Mouse (Mus musculus) kidney, adult 18-20 months (tissue): ENCODE measurements around the gene Olfr430.
A peak's percentile ranks its signal among the peaks of the same experiment; 100 is the strongest.
"Not testable (repeated sequence)": the region's sequence is repeated elsewhere in the genome, so short reads cannot be mapped to it uniquely, and the experiment has no call there.

ENCODE experiments used
- DNase-seq: peaks from one replicate; pipeline ENCODE4 v3.0.0; 2021

Olfr430 gene

GRCm38 (mm10) chr1:174066305-174066704 lies at the start of gene Olfr430:
Olfr430 (plus strand) TSS chr1:174066605.
- no peak for DNase-seq

DNA sequence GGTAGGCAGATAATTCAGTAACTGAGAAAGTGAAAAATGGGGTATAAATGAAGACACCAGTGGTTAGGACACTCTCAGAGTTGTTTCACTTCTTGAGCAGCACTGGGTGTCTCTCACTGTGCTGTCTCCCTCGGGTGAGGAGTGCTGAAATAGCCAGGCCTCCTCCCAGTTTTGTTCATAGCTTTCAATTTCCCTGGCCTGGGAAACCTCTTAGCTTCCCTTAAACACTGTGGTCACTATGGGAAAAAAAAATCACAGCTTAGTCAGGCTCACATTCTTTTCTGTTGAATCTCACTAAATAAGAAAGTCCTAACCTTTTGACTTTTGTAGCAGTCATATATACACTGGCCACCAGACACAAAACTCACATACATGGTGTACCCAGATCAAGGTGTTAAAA lies 34.7 kb upstream of the Olfr430 start, which contains the start of gene Ifi205:
Gene Ifi205 (minus strand): TSS at position 113 of the 400 bp plus-strand sequence.
- no peak for DNase-seq

- no peak for DNase-seq
Observed at GRCm38 (mm10) chr1:174035841-174036240, 30.6 kb upstream of the Olfr430 start.

DNA sequence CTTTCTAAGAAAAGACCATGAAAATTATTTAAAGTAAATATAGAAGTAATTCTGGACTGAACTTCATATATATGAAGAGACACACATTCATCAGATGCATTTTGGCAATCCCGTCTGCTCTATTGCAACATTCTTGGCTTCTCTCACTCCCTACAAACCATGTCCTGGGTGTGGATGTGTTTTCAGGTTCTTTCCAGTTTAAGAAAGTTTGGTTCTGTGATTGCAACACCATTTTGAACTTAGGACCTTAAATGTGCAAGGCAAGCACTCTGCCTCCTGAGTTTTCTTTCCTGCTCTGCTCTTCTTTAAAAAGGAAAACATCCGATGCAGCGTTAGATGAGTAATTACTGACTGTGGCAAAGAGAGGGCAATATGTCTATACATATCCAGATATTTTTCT lies 27.9 kb upstream of the Olfr430 start:
- DNase-seq: no peak

- DNase-seq: peak; percentile 16
Observed at GRCm38 (mm10) chr1:174040523-174041177, 25.8 kb upstream of the Olfr430 start, which contains the start of gene Olfr433. Olfr433 (plus strand) TSS chr1:174040705.

- DNase-seq: not testable (repeated sequence)
Observed at GRCm38 (mm10) chr1:174042091-174042884, 24.1 kb upstream of the Olfr430 start.

- DNase-seq: no peak
Observed at GRCm38 (mm10) chr1:174044431-174044830, 22.0 kb upstream of the Olfr430 start.

DNA sequence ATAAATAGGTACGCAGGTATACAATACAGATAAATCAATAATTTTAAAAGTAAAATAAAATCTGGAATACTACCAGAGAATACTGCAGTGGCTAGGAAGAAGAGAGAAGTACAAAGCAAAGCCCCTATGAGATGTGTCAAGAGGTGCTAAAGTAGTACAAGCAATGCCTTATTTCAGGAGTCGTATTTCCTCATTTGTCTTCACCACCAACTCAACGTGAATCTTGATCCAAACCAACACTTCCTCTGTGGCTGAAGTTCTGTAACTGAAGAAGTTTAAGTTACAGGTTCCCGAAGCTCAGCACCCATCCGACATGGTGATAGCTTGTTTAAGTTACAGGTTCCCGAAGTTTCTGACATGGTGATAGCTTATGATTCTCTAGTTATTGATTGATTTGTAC lies 18.2 kb upstream of the Olfr430 start:
- DNase-seq: not testable (repeated sequence)

GRCm38 (mm10) chr1:174048893-174049292 lies 17.5 kb upstream of the Olfr430 start, which contains the start of gene Olfr432:
Olfr432 (plus strand) TSS chr1:174049205.
- no peak for DNase-seq

GRCm38 (mm10) chr1:174049357-174049756 lies 17.0 kb upstream of the Olfr430 start:
- not testable (repeated sequence) for DNase-seq

- DNase-seq: no peak
Observed at GRCm38 (mm10) chr1:174050532-174050931, 15.9 kb upstream of the Olfr430 start.

DNA sequence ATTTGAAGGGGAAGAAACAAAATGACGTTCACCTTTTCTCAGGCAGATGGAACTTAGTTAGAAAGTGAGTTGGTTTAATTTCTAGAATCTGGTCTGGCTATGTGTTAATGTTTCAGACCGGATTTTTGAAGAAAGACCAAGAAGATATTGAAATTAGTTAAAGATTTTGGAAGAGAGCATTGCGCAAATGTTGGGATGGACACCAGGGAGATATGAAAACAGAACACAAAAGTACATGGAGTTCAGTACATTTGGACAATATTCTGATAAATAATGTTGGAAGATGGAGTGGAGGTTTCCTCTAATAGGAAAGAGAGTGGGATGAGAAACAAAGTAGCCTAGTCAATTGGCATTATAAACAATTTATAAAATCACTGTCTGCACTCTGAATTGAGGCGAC lies 14.9 kb upstream of the Olfr430 start:
- no peak for DNase-seq

- no peak for DNase-seq
Observed at GRCm38 (mm10) chr1:174051931-174052536, 14.4 kb upstream of the Olfr430 start.

DNA sequence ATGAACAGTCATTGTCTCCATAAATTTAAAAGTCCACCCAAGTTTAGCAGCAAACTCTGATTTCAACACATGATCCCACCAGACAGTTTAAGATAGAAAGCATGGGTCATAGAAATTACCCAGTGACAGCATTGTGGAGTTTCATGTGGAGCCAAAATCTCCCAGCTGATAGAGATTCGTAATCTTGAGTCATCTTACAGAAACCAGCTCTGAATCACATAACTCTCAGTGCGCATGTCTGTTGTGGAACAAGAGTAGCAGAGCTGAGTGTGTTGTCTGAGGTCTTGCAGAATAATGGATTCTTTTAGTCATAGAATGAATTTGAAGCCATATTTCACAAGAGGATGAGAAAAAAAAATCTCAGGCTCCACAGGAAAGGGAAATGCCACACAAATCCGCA lies 13.4 kb upstream of the Olfr430 start:
- DNase-seq: no peak

- no peak for DNase-seq
Observed at GRCm38 (mm10) chr1:174055248-174055647, 11.2 kb upstream of the Olfr430 start.

GRCm38 (mm10) chr1:174084031-174084430 lies 17.6 kb downstream of the Olfr430 start, which contains the start of gene Olfr429:
Olfr429 (plus strand) TSS chr1:174084331.
- no peak for DNase-seq

DNA sequence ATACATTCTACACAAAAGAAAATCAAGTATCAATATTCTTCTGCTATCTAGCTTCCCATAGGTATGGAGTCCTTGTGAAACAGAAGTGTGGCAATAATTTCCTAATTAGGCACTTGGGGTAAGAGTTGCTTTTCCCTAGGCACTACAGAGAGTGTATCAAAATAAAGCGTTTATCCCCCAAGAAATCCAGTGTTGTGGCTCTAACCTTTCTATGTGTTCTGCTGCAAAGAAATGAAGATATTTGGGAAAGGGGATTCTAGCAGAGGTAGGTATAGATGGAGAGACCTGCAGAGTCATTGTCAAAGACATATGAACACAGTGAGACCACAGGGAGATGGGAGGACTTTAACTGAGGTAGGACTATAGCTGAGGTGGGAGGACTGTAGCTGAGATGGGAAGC lies 30.2 kb downstream of the Olfr430 start, which contains the start of gene Olfr427:
Gene Olfr427 (plus strand): TSS at position 301 of the 400 bp plus-strand sequence.
- no peak for DNase-seq

- no peak for DNase-seq
Observed at GRCm38 (mm10) chr1:174103735-174104134, 37.3 kb downstream of the Olfr430 start.

GRCm38 (mm10) chr1:174121062-174121461 lies 54.7 kb downstream of the Olfr430 start, which contains the start of gene Olfr231:
Olfr231 (minus strand) TSS chr1:174121162.
- DNase-seq: no peak
